Mouse (Mus musculus) monocyte, adult 2 months (primary cell): Measurements from ENCODE around the gene Olfr115.

Source experiments
- DNase-seq, 2 experiments: peaks; one replicate each; pipeline ENCODE4 v3.0.0; 2022; ENCODE audit warnings: low spot score in 2 of 2, low read depth in 1 of 2

Olfr115 gene

GRCm38 (mm10) chr17:37627009-37627408, at the start of gene Olfr115, which contains the start of gene Olfr116:
Olfr115 (minus strand) TSS chr17:37627109.
Olfr116 (minus strand) TSS chr17:37627199.
- no peak for DNase-seq

GRCm38 (mm10) chr17:37666688-37667087, 39.8 kb upstream of the Olfr115 start, which contains the start of gene Olfr118:
Olfr118 (plus strand) TSS chr17:37666988.
- no peak for DNase-seq

GRCm38 (mm10) chr17:37663682-37664081, 36.8 kb upstream of the Olfr115 start, which contains the start of gene Olfr117:
Olfr117 (minus strand) TSS chr17:37663782.
- no peak for DNase-seq

GRCm38 (mm10) chr17:37592643-37593042, 34.3 kb downstream of the Olfr115 start, which contains the start of gene Olfr114:
Olfr114 (minus strand) TSS chr17:37592743.
- DNase-seq: no peak

GRCm38 (mm10) chr17:37577563-37577962, 49.3 kb downstream of the Olfr115 start, which contains the start of gene Olfr113:
Olfr113 (minus strand) TSS chr17:37577663.
- no peak for DNase-seq

GRCm38 (mm10) chr17:37569351-37569750, 57.6 kb downstream of the Olfr115 start, which contains the start of gene Olfr112:
Olfr112 (minus strand) TSS chr17:37569451.
- DNase-seq: no peak
